Mouse (Mus musculus) hindbrain, embryonic 15.5 days (tissue): ENCODE data around the gene Lrrc4. TPM values are rescaled to one million over a fixed set of nuclear protein-coding genes. Genes with fewer than 3 reads are reported as not detected.

Source experiments
- ATAC-seq: fragments of 200-750 bp; cut with Nextera tagmentation; 2 replicates; pipeline ENCODE4 v1.8.0; 2017; ENCODE audit warnings: low read depth, moderate number of reproducible peaks, moderate TSS enrichment; ENCODE audit not compliant: low FRiP score
- H3K27ac ChIP-seq: fragments of 300-500 bp; sonication (generic); replicated peaks from 2 replicates; pipeline ENCODE4 v1.5.1; 2015; ENCODE audit warnings: mild to moderate bottlenecking, inconsistent platforms
- H3K27me3 ChIP-seq: fragments of 300-500 bp; sonication (generic); 2 replicates; pipeline ENCODE4 v1.6.1; 2015; ENCODE audit warnings: control low read depth, inconsistent platforms
- H3K36me3 ChIP-seq: fragments of 300-500 bp; sonication (generic); 2 replicates; pipeline ENCODE4 v1.6.1; 2015; ENCODE audit warnings: control low read depth, inconsistent platforms
- H3K4me1 ChIP-seq: fragments of 300-500 bp; sonication (generic); replicated peaks from 2 replicates; pipeline ENCODE4 v1.6.1; 2015; ENCODE audit warnings: control low read depth, inconsistent platforms
- H3K4me2 ChIP-seq: fragments of 300-500 bp; sonication (generic); 2 replicates; pipeline ENCODE4 v1.6.1; 2015; ENCODE audit warnings: moderate library complexity, mild to moderate bottlenecking, inconsistent platforms
- H3K4me3 ChIP-seq: fragments of 300-500 bp; sonication (generic); 2 replicates; pipeline ENCODE4 v1.5.1; 2015; ENCODE audit warnings: mild to moderate bottlenecking, inconsistent platforms
- H3K9ac ChIP-seq: fragments of 300-500 bp; sonication (generic); 2 replicates; pipeline ENCODE4 v1.6.1; 2015; ENCODE audit warnings: inconsistent platforms
- H3K9me3 ChIP-seq: fragments of 300-500 bp; sonication (generic); 2 replicates; pipeline ENCODE4 v1.6.1; 2016; ENCODE audit warnings: control low read depth, inconsistent platforms
- WGBS: fragments of 180-500 bp; shearing (Covaris S2); methylation state at CpG from one replicate; pipeline ENCODE4 v1.1.7; 2015; 5-methylcytosine and 5-hydroxymethylcytosine counted together
- polyA plus RNA-seq: library from polyadenylated mRNA; unstranded; fragments of >200 nt; fragmentation: Nextera tagmentation; extraction: Ambion mirVana; gene quantifications from 2 replicates; pipeline ENCODE4 v1.2.1, GENCODE M21; 2015

Gene Lrrc4
- polyA plus RNA-seq, 1 experiment from 2014 or later, result 7.1 TPM

DNA sequence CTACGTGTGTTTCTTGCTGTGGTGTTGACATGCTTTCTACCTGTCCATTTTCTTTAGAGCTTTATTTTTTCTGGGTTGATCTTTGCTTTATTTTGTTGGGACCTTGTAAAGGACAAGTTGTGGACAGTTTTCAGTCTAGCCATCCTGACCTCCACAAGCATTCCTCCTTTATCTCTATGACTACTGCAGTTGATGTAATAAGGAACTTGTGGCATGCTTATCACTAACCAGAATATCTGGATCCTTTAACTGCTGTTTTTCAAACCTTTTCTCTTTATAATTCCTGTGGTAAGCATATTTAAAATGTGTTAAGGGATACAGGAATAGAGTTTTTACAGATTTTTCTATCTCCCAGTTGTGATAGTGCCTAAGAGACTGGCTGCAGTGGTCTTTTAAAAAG, 152.7 kb downstream of the Lrrc4 start:
- H3K27ac ChIP-seq, result no peak overlapping the region
- H3K36me3 ChIP-seq, result no peaks in the 10 kb centered on the region
- no peak for ATAC-seq
- no peaks in the 10 kb centered on the region for H3K27me3 ChIP-seq
- no peak overlapping the region for H3K4me3 ChIP-seq
- H3K4me1 ChIP-seq, result no peaks in the 10 kb centered on the region
- no peak overlapping the region for H3K9ac ChIP-seq
- no peaks in the 10 kb centered on the region for H3K9me3 ChIP-seq
- no peak overlapping the region for H3K4me2 ChIP-seq
- WGBS, result 95% methylated on average over 1 of the region's 1 CpGs

DNA sequence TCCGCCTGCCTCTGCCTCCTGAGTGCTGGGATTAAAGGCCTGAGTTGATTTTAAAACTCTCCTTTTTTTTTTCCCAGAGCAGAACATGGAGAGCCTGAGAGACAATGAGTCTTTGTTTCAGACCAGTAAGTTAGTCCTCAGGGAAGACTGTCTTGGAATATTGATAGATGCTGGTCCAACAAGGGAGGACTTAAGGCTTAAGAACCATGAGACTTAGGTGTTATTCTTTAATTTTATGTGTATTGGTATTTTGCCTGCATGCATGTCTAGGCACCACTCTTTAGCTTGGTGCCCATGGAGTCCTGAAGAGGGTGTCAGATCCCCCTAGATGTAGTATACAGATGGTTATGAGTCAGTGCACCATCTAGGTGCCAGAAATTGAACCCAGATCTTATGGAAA, 156.9 kb downstream of the Lrrc4 start:
- Histone ChIP-seq H3K36me3 (no peaks in the 10 kb centered on the region), H3K4me1 (no peaks in the 10 kb centered on the region), H3K4me2 (no peak overlapping the region), H3K4me3 (no peak overlapping the region), H3K9ac (no peak overlapping the region), H3K27ac (no peak overlapping the region), H3K9me3 (no peaks in the 10 kb centered on the region), H3K27me3 (no peaks in the 10 kb centered on the region)
- WGBS, result 95% methylated on average over 1 of the region's 1 CpGs
- ATAC-seq, result no peak

DNA sequence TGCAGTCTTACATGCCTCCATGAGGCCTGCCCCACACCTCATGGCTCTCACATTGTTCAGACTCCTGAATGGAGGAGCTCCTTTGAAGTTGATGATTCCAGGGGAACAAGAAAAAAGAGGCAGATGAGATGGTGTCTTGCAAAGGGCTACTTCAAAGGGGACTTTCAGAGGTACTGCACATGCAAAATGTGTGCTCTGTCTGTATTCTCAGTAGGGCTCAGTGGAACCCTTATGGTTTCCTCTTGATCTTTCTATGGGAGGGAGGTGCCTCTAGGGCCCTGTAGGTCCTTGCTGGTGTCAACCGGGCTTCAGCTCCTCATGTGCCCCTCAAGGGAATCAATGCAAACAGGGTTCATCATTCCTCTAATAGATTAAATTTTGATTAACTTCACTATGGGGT, 159.2 kb downstream of the Lrrc4 start:
- no peaks in the 10 kb centered on the region for H3K4me1 ChIP-seq
- H3K4me3 ChIP-seq, result no peak overlapping the region
- H3K9ac ChIP-seq, result no peak overlapping the region
- H3K36me3 ChIP-seq, result no peaks in the 10 kb centered on the region
- no peaks in the 10 kb centered on the region for H3K27me3 ChIP-seq
- WGBS, result 60% methylated on average over 1 of the region's 1 CpGs
- no peak for ATAC-seq
- H3K4me2 ChIP-seq, result no peak overlapping the region
- H3K27ac ChIP-seq, result no peak overlapping the region
- H3K9me3 ChIP-seq, result no peaks in the 10 kb centered on the region

DNA sequence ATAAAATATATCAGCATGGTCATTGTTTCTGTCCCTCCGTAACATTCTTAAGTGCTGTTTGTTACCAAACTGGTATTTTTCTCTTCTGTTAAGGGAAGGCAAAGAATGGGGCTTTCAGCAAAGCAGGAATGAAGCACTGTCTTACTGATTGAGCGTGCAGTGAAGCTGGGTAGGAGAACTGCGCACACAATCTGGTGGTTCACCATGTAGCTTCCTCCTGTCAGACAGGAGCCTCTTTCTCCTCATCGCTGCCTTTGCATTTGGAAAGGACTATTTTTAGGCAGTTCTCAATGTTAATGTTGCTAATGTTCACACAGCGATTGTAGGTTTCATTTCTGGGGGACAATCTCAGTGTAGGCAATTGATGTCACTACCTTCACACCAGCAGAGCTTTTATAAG, 162.3 kb downstream of the Lrrc4 start:
- no peak for ATAC-seq
- H3K27me3 ChIP-seq, result no peaks in the 10 kb centered on the region
- H3K4me2 ChIP-seq, result no peak overlapping the region
- H3K4me1 ChIP-seq, result 0 out of 2 replicates have a peak, but pooled peaks cover 5% of the 10 kb centered on the region
- no peaks in the 10 kb centered on the region for H3K9me3 ChIP-seq
- H3K9ac ChIP-seq, result no peak overlapping the region
- H3K4me3 ChIP-seq, result no peak overlapping the region
- WGBS, result 86% methylated on average over 5 of the region's 5 CpGs
- no peaks in the 10 kb centered on the region for H3K36me3 ChIP-seq
- H3K27ac ChIP-seq, result no peak overlapping the region

DNA sequence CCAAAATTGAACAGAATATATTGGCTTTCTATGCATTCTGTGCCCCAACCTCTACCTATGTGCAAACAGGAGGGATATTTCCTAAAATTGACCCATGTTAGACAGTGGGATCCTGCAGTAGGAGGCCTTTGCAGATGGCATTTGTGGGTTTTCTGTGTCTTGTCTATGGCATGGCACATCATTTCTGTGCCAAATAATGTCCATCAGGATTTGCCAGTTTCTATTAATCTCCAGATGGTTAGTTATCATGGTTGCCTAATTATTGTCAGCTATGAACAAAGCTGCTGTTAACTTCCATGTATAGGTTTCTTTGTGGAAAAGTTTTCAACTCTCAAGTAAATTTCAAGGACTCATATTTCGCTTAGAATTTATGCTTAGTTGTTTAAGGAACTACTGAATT, 164.0 kb downstream of the Lrrc4 start:
- Histone ChIP-seq H3K4me3 (no peak overlapping the region), H3K27ac (no peak overlapping the region), H3K4me1 (0 out of 2 replicates have a peak, but pooled peaks cover 5% of the 10 kb centered on the region), H3K9me3 (no peaks in the 10 kb centered on the region), H3K4me2 (no peak overlapping the region), H3K36me3 (no peaks in the 10 kb centered on the region), H3K9ac (no peak overlapping the region), H3K27me3 (no peaks in the 10 kb centered on the region)
- 98% methylated on average over 1 of the region's 1 CpGs for WGBS
- no peak for ATAC-seq

DNA sequence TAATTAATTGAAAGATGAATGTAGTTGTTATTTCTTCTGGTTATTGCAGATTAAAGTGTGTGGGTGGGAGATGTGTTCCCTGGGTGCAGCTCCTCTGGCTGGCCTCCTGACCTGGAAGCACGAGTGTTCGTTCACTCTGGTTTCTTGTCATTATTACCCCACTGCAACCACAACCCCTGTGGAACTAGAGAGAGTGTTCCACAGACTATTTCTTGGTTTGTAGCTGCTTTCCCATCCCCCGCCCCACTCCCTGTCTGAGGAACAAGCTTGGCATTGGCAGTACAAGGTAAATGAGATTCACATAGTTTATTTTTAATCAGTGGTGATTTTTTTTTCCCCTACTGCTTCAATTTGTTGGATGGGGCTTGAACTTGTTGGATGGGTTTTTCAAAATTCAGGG, 166.8 kb downstream of the Lrrc4 start:
- no peak overlapping the region for H3K4me3 ChIP-seq
- H3K4me1 ChIP-seq, result 0 out of 2 replicates have a peak, but pooled peaks cover 5% of the 10 kb centered on the region
- no peaks in the 10 kb centered on the region for H3K27me3 ChIP-seq
- no peaks in the 10 kb centered on the region for H3K9me3 ChIP-seq
- H3K9ac ChIP-seq, result no peak overlapping the region
- ATAC-seq, result no peak
- 64% methylated on average over 3 of the region's 3 CpGs for WGBS
- no peak overlapping the region for H3K4me2 ChIP-seq
- no peaks in the 10 kb centered on the region for H3K36me3 ChIP-seq
- no peak overlapping the region for H3K27ac ChIP-seq

DNA sequence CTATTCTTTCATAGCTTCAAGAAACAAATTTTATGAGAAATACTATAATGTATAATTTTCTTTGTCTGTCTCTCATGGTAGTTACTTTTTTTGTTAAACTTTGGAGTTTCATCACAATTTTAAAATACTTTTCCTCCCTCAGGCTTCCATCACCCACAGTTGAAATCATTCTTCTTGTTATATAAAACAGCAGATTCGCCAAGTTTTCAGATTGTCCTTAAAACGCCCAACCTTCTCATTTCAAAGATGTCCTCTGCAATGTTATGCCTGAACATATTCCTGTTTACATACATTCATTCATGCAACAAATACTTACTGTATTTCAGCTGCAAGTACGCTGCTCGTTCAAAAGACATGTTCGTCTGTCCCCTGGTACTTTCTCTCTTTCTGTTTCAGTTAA, 167.9 kb downstream of the Lrrc4 start:
- Histone ChIP-seq H3K27me3 (no peaks in the 10 kb centered on the region), H3K9me3 (no peaks in the 10 kb centered on the region), H3K4me3 (no peak overlapping the region), H3K27ac (no peak overlapping the region), H3K4me1 (0 out of 2 replicates have a peak, but pooled peaks cover 11% of the 10 kb centered on the region), H3K4me2 (no peak overlapping the region), H3K36me3 (no peaks in the 10 kb centered on the region), H3K9ac (no peak overlapping the region)
- ATAC-seq, result no peak
- 84% methylated on average over 5 of the region's 5 CpGs for WGBS

DNA sequence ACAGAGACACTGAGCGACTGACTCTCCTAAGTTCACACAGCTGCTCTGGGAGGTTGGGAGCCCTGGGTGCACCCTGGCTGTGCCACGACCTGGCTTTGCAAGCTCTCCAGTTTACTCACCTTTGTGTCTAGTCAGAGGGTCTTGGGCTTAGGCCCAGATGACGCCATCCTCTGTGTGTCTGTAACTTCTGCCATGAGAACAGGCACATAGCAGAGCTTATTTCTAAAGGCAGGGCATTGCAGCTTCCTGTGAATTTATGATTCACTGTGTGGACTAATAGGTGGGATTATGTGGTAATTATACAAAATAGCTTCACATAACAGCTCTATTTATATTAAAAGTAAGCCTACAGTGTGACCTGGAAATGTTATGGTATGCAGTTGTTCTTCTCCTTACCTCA, 168.5 kb downstream of the Lrrc4 start:
- no peak overlapping the region for H3K9ac ChIP-seq
- H3K4me3 ChIP-seq, result no peak overlapping the region
- no peaks in the 10 kb centered on the region for H3K9me3 ChIP-seq
- no peaks in the 10 kb centered on the region for H3K36me3 ChIP-seq
- no peak overlapping the region for H3K4me2 ChIP-seq
- 0 out of 2 replicates have a peak, but pooled peaks cover 11% of the 10 kb centered on the region for H3K4me1 ChIP-seq
- ATAC-seq, result no peak
- WGBS, result 86% methylated on average over 3 of the region's 3 CpGs
- H3K27me3 ChIP-seq, result no peaks in the 10 kb centered on the region
- no peak overlapping the region for H3K27ac ChIP-seq

DNA sequence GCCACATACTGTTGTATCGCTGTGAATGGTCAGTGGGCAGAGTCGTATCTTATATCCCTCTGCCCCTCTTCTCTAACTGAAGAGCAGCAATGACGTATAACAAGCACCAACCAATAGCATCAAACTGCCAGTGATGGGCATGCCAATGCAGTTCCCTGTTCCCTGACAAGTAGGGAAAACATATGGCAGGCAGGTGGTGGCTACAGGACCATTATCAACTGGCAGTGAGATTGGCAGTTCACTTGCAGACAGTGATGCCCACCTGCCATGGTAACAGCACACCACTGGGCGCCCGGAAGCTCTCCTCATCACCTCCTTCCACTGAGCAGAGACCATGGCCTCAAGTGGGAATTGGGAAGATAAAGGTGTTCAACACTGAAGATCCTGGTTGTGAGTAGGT, 175.0 kb downstream of the Lrrc4 start:
- no peaks in the 10 kb centered on the region for H3K9me3 ChIP-seq
- 87% methylated on average over 5 of the region's 5 CpGs for WGBS
- ATAC-seq, result no peak
- no peak overlapping the region for H3K9ac ChIP-seq
- H3K27ac ChIP-seq, result no peak overlapping the region
- H3K4me1 ChIP-seq, result 0 out of 2 replicates have a peak, but pooled peaks cover 6% of the 10 kb centered on the region
- no peak overlapping the region for H3K4me2 ChIP-seq
- no peaks in the 10 kb centered on the region for H3K36me3 ChIP-seq
- no peak overlapping the region for H3K4me3 ChIP-seq
- no peaks in the 10 kb centered on the region for H3K27me3 ChIP-seq

DNA sequence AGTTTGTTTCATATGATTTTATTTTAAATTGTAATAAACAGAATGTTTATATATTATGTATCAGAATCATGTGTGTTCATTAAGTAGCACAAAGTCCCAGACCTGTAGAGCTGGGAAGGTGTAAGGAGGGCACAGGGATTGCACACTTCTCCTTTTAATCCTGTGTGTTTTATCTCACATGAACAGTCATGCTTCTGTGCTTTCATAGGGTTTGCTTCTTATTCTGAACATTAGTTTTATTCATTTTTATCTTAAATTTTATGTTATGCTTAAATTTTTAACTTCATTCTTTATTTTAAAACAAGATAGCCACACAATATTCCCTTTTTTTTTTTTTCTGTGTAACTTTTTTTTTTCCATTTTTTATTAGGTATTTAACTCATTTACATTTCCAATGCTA, 186.3 kb downstream of the Lrrc4 start:
- Histone ChIP-seq H3K4me2 (no peak overlapping the region), H3K36me3 (no peaks in the 10 kb centered on the region), H3K9me3 (no peaks in the 10 kb centered on the region)

DNA sequence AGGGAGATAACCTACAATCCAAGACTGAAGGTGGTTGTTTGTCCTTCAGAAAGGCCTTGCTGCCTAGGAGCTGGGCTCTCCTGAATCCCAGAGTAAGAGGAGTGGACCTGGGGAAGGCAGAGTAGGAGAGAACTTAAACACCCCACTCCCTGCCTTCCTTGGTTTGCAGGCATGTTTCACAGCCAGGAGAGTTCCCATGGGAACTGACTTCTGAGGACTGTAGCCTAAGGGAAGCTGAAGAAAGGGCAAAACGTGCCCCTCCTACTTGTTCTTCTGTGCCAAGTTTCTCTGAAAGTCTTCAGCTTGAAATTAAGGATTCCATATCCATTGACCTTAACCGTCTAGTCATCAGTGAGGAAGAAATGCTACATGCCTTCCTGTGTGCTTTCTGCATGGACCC, 188.6 kb downstream of the Lrrc4 start:
- no peaks in the 10 kb centered on the region for H3K9me3 ChIP-seq
- no peak overlapping the region for H3K4me3 ChIP-seq
- no peak for ATAC-seq
- WGBS, result 46% methylated on average over 2 of the region's 2 CpGs
- H3K4me2 ChIP-seq, result no peak overlapping the region
- H3K27me3 ChIP-seq, result no peaks in the 10 kb centered on the region
- H3K27ac ChIP-seq, result no peak overlapping the region
- H3K36me3 ChIP-seq, result no peaks in the 10 kb centered on the region
- peaks cover 8% of the 10 kb centered on the region for H3K4me1 ChIP-seq
- no peak overlapping the region for H3K9ac ChIP-seq

More for the DNA sequence above, 186.3 kb downstream of the Lrrc4 start:
- Histone ChIP-seq H3K4me3 (no peak overlapping the region), H3K9ac (no peak overlapping the region), H3K27ac (no peak overlapping the region), H3K27me3 (no peaks in the 10 kb centered on the region), H3K4me1 (peaks cover 8% of the 10 kb centered on the region)
- no peak for ATAC-seq

DNA sequence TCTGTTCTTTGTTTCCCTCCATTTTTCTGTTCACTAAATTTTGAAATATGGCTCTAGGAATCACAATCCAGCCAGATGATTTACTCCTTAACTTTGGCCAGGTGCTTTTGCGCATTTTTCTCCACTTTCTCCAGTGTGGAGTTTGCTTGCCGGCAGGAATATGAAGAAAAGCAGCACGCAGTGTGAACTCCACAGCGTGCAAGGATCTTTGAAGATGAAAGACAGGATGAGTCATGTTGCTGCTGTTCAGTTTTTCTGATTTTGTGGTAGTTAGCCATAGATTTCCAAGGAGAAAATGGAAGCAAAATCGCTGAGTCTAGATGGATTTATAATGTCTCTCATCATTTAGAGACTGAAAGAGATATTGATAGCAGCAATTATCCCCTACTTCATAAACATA, 191.5 kb downstream of the Lrrc4 start:
- H3K9me3 ChIP-seq, result no peaks in the 10 kb centered on the region
- no peak overlapping the region for H3K4me3 ChIP-seq
- no peak for ATAC-seq
- H3K27ac ChIP-seq, result no peak overlapping the region
- H3K27me3 ChIP-seq, result no peaks in the 10 kb centered on the region
- peaks cover 12% of the 10 kb centered on the region for H3K4me1 ChIP-seq
- 85% methylated on average over 5 of the region's 5 CpGs for WGBS
- H3K36me3 ChIP-seq, result no peaks in the 10 kb centered on the region
- H3K4me2 ChIP-seq, result no peak overlapping the region
- H3K9ac ChIP-seq, result no peak overlapping the region

DNA sequence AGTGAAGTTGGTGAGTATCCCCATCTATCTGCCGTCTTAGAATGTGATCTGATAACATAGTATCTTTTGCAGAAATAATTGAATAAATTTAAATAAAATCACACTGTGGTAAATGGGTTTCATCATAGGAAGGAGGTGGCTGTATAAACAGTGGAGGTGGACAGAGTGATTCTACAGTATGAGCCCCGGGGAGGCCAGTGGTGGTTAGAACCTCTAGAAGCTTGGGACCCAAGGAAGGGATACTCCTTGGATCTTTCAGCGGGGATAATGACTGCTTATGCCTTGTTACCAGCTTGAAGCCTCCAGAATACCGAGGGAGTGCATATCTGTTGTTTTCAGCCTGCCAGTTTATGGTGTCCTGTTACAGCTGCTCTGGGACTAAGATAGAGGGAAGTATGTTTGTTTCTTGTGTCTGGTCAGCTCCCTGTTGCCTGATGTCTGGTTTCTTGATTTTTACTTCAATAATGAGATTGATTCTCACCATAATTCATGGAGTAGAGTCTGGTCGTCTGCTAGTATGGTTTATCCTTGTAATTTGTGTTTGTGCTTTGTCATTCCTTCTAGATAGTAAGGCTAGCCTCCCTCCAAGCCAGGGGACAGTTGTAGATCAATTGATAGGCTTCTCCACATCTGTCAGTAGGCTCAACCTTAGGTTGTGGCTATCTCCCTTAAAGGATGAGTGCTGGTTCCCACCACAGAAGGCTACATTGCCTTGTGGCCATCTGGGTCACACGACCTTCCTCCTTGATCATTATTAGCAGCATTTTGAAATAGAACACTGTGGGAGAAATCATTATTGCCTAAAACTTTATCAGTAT, 195.8 kb downstream of the Lrrc4 start:
- Histone ChIP-seq H3K27me3 (no peaks in the 10 kb centered on the region), H3K4me1 (peaks cover 28% of the 10 kb centered on the region), H3K9me3 (no peaks in the 10 kb centered on the region), H3K27ac (no peak overlapping the region), H3K4me3 (no peak overlapping the region), H3K36me3 (no peaks in the 10 kb centered on the region), H3K4me2 (no peak overlapping the region), H3K9ac (no peak overlapping the region)
- no peak for ATAC-seq
- 82% methylated on average over 6 of the region's 6 CpGs for WGBS
